Mouse (Mus musculus): Measurements from ENCODE around the gene Fga. TPM values are rescaled to one million over a fixed set of nuclear protein-coding genes. Genes with fewer than 3 reads are reported as not detected.
A peak's percentile ranks its signal among the peaks of the same experiment; 100 is the strongest.

Fga gene
- polyA plus RNA-seq, 1 experiment from 2014 or later, result 12.2 TPM

DNA sequence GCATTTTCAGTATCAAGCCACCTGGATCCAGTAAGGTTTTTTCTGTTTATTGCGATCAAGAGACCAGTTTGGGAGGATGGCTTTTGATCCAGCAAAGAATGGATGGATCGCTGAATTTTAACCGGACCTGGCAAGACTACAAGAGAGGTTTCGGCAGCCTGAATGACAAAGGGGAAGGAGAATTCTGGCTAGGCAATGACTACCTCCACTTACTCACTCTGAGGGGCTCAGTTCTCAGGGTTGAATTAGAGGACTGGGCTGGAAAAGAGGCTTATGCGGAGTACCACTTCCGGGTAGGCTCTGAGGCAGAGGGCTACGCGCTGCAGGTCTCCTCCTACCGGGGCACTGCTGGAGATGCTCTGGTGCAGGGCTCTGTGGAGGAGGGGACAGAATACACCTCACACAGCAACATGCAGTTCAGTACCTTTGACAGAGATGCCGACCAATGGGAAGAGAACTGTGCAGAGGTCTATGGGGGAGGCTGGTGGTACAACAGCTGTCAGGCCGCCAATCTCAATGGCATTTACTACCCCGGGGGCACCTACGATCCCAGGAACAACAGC, 7.0 kb downstream of the Fga start:
- ATAC-seq (replicated peaks; ENCODE audit: low FRiP score), result no peak
- no peaks in the 10 kb centered on the region for H3K4me1 ChIP-seq
- 0 out of 2 replicates have a peak, but pooled peaks cover 7% of the 10 kb centered on the region for H3K27me3 ChIP-seq
- peak overlapping the region; percentile 29 for H3K4me2 ChIP-seq
- H3K4me3 ChIP-seq (replicated peaks), result no peak overlapping the region
- H3K27ac ChIP-seq, result no peak overlapping the region
- 46% methylated on average over 13 of the region's 13 CpGs for WGBS
- H3K36me3 ChIP-seq, result no peaks in the 10 kb centered on the region
- H3K9me3 ChIP-seq (replicated peaks), result no peaks in the 10 kb centered on the region
- no peak overlapping the region for H3K9ac ChIP-seq

DNA sequence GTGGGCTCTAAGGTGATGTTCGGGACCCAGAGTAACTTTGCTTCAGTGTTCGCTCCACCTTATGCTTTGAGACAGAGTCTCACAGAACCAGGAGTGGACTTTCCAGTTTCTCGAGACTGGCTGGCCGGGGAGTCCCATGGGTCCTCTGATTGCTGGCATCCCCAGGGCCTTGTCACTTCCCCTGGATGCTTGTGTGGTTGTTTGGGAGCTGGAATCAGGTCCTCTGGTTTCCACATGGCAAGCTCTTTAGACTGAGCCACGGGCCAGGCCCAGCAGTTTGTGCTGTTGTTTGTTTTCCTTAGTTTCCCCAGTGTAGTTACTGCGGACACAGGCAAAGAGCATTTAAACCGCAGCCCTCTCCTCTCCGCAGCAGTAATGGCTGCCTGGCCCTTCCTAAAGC, 7.9 kb downstream of the Fga start:
- Histone ChIP-seq H3K4me2 (no peak overlapping the region), H3K4me3 (replicated peaks) (no peak overlapping the region), H3K27ac (no peak overlapping the region), H3K9ac (no peak overlapping the region), H3K36me3 (no peaks in the 10 kb centered on the region), H3K27me3 (0 out of 2 replicates have a peak, but pooled peaks cover 7% of the 10 kb centered on the region), H3K4me1 (no peaks in the 10 kb centered on the region), H3K9me3 (replicated peaks) (no peaks in the 10 kb centered on the region)
- no peak for ATAC-seq (replicated peaks; ENCODE audit: low FRiP score)
- 80% methylated on average over 8 of the region's 8 CpGs for WGBS

DNA sequence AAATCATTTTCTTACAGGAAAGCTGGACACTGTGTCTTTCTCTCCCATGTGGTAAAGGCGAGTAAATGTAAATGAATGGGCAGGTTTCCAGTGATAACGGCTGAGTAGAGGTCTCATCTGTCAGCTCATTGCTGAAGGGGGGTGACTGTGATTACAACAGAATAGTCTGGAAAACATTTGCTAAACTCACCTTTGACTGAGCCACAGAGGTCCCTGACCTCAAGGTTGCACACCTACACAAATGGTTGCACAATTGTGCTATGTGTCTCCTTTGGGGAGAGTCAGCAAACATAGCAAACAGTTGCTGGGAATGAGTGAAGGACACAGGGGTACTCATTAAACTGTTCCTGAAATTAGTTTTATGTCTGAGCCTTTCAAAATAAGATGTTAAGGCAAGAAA, 13.0 kb downstream of the Fga start:
- no peaks in the 10 kb centered on the region for H3K9me3 ChIP-seq (replicated peaks)
- no peaks in the 10 kb centered on the region for H3K4me1 ChIP-seq

DNA sequence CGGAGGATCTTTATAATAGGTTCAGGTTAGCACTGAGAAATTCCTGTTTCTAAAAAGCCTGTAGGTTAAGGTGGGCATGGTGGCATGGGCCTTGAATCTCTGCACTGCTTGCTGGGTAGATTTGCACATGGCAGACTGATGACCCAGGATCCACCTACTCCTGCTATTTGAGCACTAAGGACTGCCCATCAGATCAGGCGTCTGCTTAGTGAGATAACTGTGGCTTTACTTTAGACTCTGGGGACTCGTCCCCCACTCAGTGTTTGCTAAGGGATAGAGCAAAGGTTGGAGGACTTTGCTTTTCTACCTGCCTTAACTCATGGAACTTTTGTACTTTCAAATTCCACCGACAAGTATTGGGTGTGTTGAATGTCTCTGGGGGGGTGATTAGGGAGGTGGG, 13.8 kb downstream of the Fga start:
- Histone ChIP-seq H3K36me3 (no peaks in the 10 kb centered on the region), H3K9ac (no peak overlapping the region), H3K4me1 (no peaks in the 10 kb centered on the region), H3K9me3 (replicated peaks) (no peaks in the 10 kb centered on the region), H3K27ac (no peak overlapping the region), H3K4me2 (no peak overlapping the region), H3K27me3 (no peaks in the 10 kb centered on the region), H3K4me3 (replicated peaks) (no peak overlapping the region)
- 66% methylated on average over 4 of the region's 4 CpGs for WGBS
- no peak for ATAC-seq (replicated peaks; ENCODE audit: low FRiP score)

More for the DNA sequence above, 13.0 kb downstream of the Fga start:
- no peak overlapping the region for H3K4me3 ChIP-seq (replicated peaks)
- no peaks in the 10 kb centered on the region for H3K36me3 ChIP-seq
- ATAC-seq (replicated peaks; ENCODE audit: low FRiP score), result no peak
- H3K27ac ChIP-seq, result no peak overlapping the region
- 0 out of 2 replicates have a peak, but pooled peaks cover 2% of the 10 kb centered on the region for H3K27me3 ChIP-seq
- no peak overlapping the region for H3K9ac ChIP-seq
- no peak overlapping the region for H3K4me2 ChIP-seq
- 75% methylated on average over 2 of the region's 2 CpGs for WGBS

DNA sequence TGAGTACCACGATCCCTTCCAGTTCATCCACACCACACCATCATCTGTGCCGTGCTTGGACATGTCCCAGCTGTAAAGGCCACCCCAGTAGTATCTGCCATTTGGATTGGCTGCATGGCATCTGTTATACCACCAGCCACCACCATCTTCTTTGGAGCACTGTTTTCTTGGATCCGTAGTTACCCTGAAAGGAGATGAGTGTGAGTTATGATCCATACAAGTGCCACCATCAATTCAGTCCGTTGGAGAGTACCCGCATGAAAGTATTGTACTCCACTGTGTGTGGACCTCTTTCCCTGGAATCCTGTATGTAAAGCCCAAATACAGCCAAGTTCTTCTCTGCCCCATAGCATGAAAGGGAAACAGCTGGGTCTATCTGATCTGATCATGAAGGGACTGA, 16.6 kb downstream of the Fga start:
- WGBS, result 85% methylated on average over 5 of the region's 5 CpGs

DNA sequence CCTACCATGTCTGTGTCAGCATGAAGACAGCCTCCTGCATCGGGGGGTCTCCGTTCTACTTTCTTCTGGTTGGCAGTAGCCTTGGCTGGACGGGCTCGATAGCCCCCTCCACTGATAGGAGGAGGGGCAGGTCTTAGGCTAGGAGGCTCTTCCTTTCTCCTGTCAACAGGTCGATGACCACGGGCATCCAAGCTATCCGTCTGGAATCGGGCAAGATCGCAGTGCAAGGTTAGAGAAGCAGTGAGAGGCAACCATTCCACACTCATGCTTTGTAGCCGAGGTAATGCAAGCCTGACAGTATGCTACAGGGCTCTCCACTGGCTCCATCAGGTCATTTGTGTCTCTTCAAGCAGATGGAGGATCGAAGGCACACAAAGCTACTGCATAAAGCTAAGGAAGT, 20.8 kb downstream of the Fga start:
- no peaks in the 10 kb centered on the region for H3K36me3 ChIP-seq
- no peak overlapping the region for H3K27ac ChIP-seq
- H3K4me2 ChIP-seq, result no peak overlapping the region
- H3K9ac ChIP-seq, result no peak overlapping the region
- no peak for ATAC-seq (replicated peaks; ENCODE audit: low FRiP score)
- no peaks in the 10 kb centered on the region for H3K9me3 ChIP-seq (replicated peaks)
- no peaks in the 10 kb centered on the region for H3K4me1 ChIP-seq
- no peak overlapping the region for H3K4me3 ChIP-seq (replicated peaks)
- H3K27me3 ChIP-seq, result peaks cover 3% of the 10 kb centered on the region
- 85% methylated on average over 11 of the region's 11 CpGs for WGBS

More for the DNA sequence above, 16.6 kb downstream of the Fga start:
- Histone ChIP-seq H3K9ac (no peak overlapping the region), H3K9me3 (replicated peaks) (no peaks in the 10 kb centered on the region), H3K27me3 (peaks cover 3% of the 10 kb centered on the region; the same call in 1 of the 2 replicates), H3K4me2 (no peak overlapping the region), H3K27ac (no peak overlapping the region), H3K4me1 (no peaks in the 10 kb centered on the region), H3K36me3 (no peaks in the 10 kb centered on the region), H3K4me3 (replicated peaks) (no peak overlapping the region)
- no peak for ATAC-seq (replicated peaks; ENCODE audit: low FRiP score)

DNA sequence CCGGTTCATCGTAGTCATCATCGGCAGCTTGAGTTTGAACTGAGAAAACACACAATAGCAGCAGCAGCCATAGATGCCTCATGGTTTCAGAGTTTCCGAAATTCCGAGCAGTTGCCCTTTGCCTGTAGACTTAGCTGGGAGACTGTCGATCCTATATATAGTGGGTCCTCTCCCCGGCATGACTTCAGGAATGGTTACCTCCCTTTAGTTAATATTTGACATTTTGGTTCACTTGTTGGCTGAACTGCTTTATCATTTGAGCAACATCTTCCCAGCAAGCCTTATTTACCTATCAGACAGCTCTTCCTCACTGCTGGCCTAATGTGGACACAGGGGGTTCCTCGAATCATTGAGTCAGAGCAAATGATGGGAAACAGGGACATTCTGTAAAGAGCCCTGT, 23.8 kb downstream of the Fga start, which contains the start of gene Fgb:
TSS of gene Fgb (minus strand) at position 184 of the 400 bp plus-strand sequence.
- peaks cover 3% of the 10 kb centered on the region for H3K27me3 ChIP-seq
- no peak within 1 kb of the TSS for H3K4me3 ChIP-seq (replicated peaks)
- no peaks in the 10 kb centered on the region for H3K9me3 ChIP-seq (replicated peaks)
- no peak for ATAC-seq (replicated peaks; ENCODE audit: low FRiP score)
- no peaks in the 10 kb centered on the region for H3K4me1 ChIP-seq
- no peaks in the 10 kb centered on the region for H3K36me3 ChIP-seq
- 83% methylated on average over 8 of the region's 8 CpGs for WGBS
- H3K9ac ChIP-seq, result no peak within 1 kb of the TSS
- no peak within 1 kb of the TSS for H3K27ac ChIP-seq
- no peak within 1 kb of the TSS for H3K4me2 ChIP-seq

DNA sequence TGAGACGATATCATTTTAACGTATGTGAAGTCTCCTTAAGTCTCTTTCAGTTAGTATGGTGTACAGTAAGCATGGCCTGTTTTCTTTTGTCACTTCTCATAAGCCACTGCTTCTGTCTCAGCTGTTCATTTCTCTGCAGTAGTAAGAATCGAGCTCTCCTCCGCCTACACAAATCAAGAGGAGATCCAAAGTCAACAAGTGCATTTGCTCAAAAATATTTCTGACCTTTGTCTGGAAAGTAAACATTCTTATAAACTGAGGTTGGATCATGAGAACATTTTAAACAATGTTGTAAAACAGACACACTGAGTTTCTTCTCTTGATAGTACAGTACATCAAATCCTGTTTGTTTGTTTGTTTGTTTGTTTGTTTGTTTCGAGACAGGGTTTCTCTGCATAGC, 24.8 kb downstream of the Fga start:
- no peaks in the 10 kb centered on the region for H3K36me3 ChIP-seq
- peaks cover 3% of the 10 kb centered on the region for H3K27me3 ChIP-seq
- no peak overlapping the region for H3K4me3 ChIP-seq (replicated peaks)
- H3K4me1 ChIP-seq, result no peaks in the 10 kb centered on the region
- 69% methylated on average over 5 of the region's 5 CpGs for WGBS
- no peak overlapping the region for H3K27ac ChIP-seq
- H3K4me2 ChIP-seq, result no peak overlapping the region
- H3K9me3 ChIP-seq (replicated peaks), result no peaks in the 10 kb centered on the region
- H3K9ac ChIP-seq, result no peak overlapping the region
- ATAC-seq (replicated peaks; ENCODE audit: low FRiP score), result no peak

DNA sequence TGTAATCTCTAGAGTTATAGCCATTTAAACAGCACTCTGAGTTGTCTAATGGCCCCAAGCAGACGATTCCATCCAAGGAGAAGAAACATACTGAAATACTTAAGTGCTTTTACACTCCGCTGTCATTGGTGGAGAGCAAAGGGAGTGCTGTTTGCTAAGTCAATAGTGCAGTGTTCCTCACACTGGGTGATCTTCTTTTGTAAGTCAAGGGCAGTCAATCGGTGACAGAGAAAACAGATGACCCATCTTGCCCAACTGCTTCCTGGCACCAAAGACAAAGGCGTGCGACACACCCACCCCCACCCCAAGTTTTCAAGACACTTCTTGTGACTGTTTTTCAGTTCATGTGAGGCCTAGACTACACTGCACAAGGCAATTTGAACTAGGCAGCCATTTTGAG, 26.2 kb downstream of the Fga start:
- no peak overlapping the region for H3K9ac ChIP-seq
- no peak overlapping the region for H3K27ac ChIP-seq
- H3K9me3 ChIP-seq (replicated peaks), result no peaks in the 10 kb centered on the region
- H3K27me3 ChIP-seq, result no peaks in the 10 kb centered on the region; the same call in 1 of the 2 replicates
- no peak for ATAC-seq (replicated peaks; ENCODE audit: low FRiP score)
- peaks cover 12% of the 10 kb centered on the region for H3K4me1 ChIP-seq
- no peak overlapping the region for H3K4me3 ChIP-seq (replicated peaks)
- WGBS, result 86% methylated on average over 5 of the region's 5 CpGs
- peaks cover 4% of the 10 kb centered on the region for H3K36me3 ChIP-seq
- no peak overlapping the region for H3K4me2 ChIP-seq

DNA sequence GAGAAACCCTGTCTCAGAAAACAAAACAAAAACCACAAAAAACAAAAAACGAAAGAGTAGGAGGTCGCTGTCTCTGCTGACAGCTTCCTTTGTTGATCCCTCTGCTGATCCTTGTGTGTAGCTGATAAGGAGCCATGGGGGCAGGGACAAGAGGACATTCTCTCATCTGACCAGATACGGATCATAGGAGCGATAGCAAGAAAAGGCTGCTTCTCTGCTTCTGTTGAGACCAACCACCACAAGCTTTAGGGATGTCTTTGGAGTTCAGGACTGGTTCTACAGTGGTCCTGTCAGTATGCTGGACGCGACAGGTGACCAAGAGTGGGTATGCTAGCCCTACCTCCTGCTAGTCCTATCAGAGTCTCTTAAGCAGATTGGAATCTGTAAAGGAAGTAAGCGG, 27.2 kb downstream of the Fga start:
- no peaks in the 10 kb centered on the region for H3K9me3 ChIP-seq (replicated peaks)
- WGBS, result 91% methylated on average over 7 of the region's 7 CpGs
- no peaks in the 10 kb centered on the region; the same call in 1 of the 2 replicates for H3K27me3 ChIP-seq
- no peak for ATAC-seq (replicated peaks; ENCODE audit: low FRiP score)
- H3K36me3 ChIP-seq, result peaks cover 13% of the 10 kb centered on the region
- no peak overlapping the region for H3K27ac ChIP-seq
- H3K4me2 ChIP-seq, result no peak overlapping the region
- no peak overlapping the region for H3K9ac ChIP-seq
- peaks cover 12% of the 10 kb centered on the region for H3K4me1 ChIP-seq
- no peak overlapping the region for H3K4me3 ChIP-seq (replicated peaks)

DNA sequence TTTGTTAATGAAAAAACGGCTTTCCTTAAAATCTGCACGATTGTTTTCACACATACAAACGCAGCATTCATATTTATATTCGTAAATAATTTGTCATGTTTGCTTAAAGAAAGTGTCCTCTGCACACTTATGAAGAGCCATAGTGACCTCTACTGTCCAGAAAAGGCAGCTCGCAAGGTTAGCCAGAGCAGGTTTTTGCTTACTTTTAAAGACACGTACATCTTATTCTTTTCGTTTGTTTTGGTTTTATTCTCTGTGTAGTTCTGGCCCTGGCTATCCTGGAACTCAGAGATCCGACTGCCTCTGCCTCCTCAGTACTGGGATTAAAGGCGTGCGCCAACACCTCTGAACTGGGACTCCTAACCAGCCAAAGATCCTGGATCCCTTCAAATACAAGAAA, 27.9 kb downstream of the Fga start:
- ATAC-seq (replicated peaks; ENCODE audit: low FRiP score), result no peak
- Histone ChIP-seq H3K4me2 (no peak overlapping the region), H3K36me3 (peaks cover 18% of the 10 kb centered on the region), H3K9me3 (replicated peaks) (no peaks in the 10 kb centered on the region), H3K4me1 (peaks cover 12% of the 10 kb centered on the region), H3K9ac (no peak overlapping the region), H3K27me3 (no peaks in the 10 kb centered on the region; the same call in 1 of the 2 replicates), H3K4me3 (replicated peaks) (no peak overlapping the region), H3K27ac (no peak overlapping the region)
- WGBS, result 33% methylated on average over 10 of the region's 10 CpGs

DNA sequence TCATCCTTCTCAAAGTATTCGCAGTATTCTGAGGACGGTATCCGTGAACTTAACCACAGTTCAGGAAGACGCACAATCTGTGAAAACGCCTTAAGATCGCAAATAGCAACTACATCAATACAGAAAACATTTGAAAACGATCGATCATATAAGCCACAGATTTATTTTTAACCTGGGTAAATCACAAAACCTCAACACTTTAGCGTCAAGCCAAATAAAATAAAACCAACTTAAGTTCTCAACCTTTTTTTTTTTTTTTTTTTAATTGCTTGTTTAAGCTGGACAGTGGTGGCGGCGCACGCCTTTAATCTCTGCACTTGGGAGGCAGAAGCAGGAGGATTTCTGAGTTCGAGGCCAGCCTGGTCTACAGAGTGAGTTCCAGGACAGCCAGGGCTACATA, 28.9 kb downstream of the Fga start:
- ATAC-seq (replicated peaks; ENCODE audit: low FRiP score), result no peak
- H3K27ac ChIP-seq, result no peak overlapping the region
- no peaks in the 10 kb centered on the region for H3K9me3 ChIP-seq (replicated peaks)
- H3K4me3 ChIP-seq (replicated peaks), result peak overlapping the region; percentile 89
- peaks cover 12% of the 10 kb centered on the region for H3K4me1 ChIP-seq
- no peaks in the 10 kb centered on the region; the same call in 1 of the 2 replicates for H3K27me3 ChIP-seq
- peaks cover 28% of the 10 kb centered on the region for H3K36me3 ChIP-seq
- 32% methylated on average over 13 of the region's 13 CpGs for WGBS
- no peak overlapping the region for H3K9ac ChIP-seq
- peak overlapping the region; percentile 56 for H3K4me2 ChIP-seq

Measured in kidney, embryonic 15.5 days (tissue).